Mouse (Mus musculus) hindbrain, embryonic 15.5 days (tissue): ENCODE measurements around the gene Pigq. TPM values are rescaled to one million over a fixed set of nuclear protein-coding genes. Genes with fewer than 3 reads are reported as not detected.

Experiments used
- ATAC-seq: fragments of 200-750 bp; cut with Nextera tagmentation; 2 replicates; pipeline ENCODE4 v1.8.0; 2017; ENCODE audit warnings: low read depth, moderate number of reproducible peaks, moderate TSS enrichment; ENCODE audit not compliant: low FRiP score
- H3K27ac ChIP-seq: fragments of 300-500 bp; sonication (generic); replicated peaks from 2 replicates; pipeline ENCODE4 v1.5.1; 2015; ENCODE audit warnings: mild to moderate bottlenecking, inconsistent platforms
- H3K27me3 ChIP-seq: fragments of 300-500 bp; sonication (generic); 2 replicates; pipeline ENCODE4 v1.6.1; 2015; ENCODE audit warnings: control low read depth, inconsistent platforms
- H3K36me3 ChIP-seq: fragments of 300-500 bp; sonication (generic); 2 replicates; pipeline ENCODE4 v1.6.1; 2015; ENCODE audit warnings: control low read depth, inconsistent platforms
- H3K4me1 ChIP-seq: fragments of 300-500 bp; sonication (generic); replicated peaks from 2 replicates; pipeline ENCODE4 v1.6.1; 2015; ENCODE audit warnings: control low read depth, inconsistent platforms
- H3K4me2 ChIP-seq: fragments of 300-500 bp; sonication (generic); 2 replicates; pipeline ENCODE4 v1.6.1; 2015; ENCODE audit warnings: moderate library complexity, mild to moderate bottlenecking, inconsistent platforms
- H3K4me3 ChIP-seq: fragments of 300-500 bp; sonication (generic); 2 replicates; pipeline ENCODE4 v1.5.1; 2015; ENCODE audit warnings: mild to moderate bottlenecking, inconsistent platforms
- H3K9ac ChIP-seq: fragments of 300-500 bp; sonication (generic); 2 replicates; pipeline ENCODE4 v1.6.1; 2015; ENCODE audit warnings: inconsistent platforms
- H3K9me3 ChIP-seq: fragments of 300-500 bp; sonication (generic); 2 replicates; pipeline ENCODE4 v1.6.1; 2016; ENCODE audit warnings: control low read depth, inconsistent platforms
- WGBS: fragments of 180-500 bp; shearing (Covaris S2); methylation state at CpG from one replicate; pipeline ENCODE4 v1.1.7; 2015; 5-methylcytosine and 5-hydroxymethylcytosine counted together
- polyA plus RNA-seq: library from polyadenylated mRNA; unstranded; fragments of >200 nt; fragmentation: Nextera tagmentation; extraction: Ambion mirVana; gene quantifications from 2 replicates; pipeline ENCODE4 v1.2.1, GENCODE M21; 2015

Gene Pigq
- polyA plus RNA-seq, 1 experiment from 2014 or later, result 77.2 TPM

- H3K27me3 ChIP-seq, result no peaks in the 10 kb centered on the region
- 94% methylated on average over 10 of the region's 10 CpGs for WGBS
- no peaks in the 10 kb centered on the region for H3K9me3 ChIP-seq
Observed at GRCm38 (mm10) chr17:25887467-25887866, 57.3 kb downstream of the Pigq start.

GRCm38 (mm10) chr17:25886806-25887205, 57.9 kb downstream of the Pigq start:
- H3K4me2 ChIP-seq, result no peak overlapping the region
- H3K9ac ChIP-seq, result no peak overlapping the region
- no peak for ATAC-seq
- no peaks in the 10 kb centered on the region for H3K9me3 ChIP-seq
- peaks cover 14% of the 10 kb centered on the region for H3K36me3 ChIP-seq
- no peak overlapping the region for H3K27ac ChIP-seq
- no peak overlapping the region for H3K4me3 ChIP-seq
- no peaks in the 10 kb centered on the region for H3K4me1 ChIP-seq
- H3K27me3 ChIP-seq, result no peaks in the 10 kb centered on the region

More at GRCm38 (mm10) chr17:25887467-25887866, 57.3 kb downstream of the Pigq start:
- Histone ChIP-seq H3K4me1 (no peaks in the 10 kb centered on the region), H3K9ac (no peak overlapping the region), H3K4me3 (no peak overlapping the region), H3K27ac (no peak overlapping the region), H3K36me3 (peaks cover 14% of the 10 kb centered on the region), H3K4me2 (no peak overlapping the region)
- ATAC-seq, result no peak

- H3K36me3 ChIP-seq, result peaks cover 14% of the 10 kb centered on the region
- WGBS, result 57% methylated on average over 4 of the region's 4 CpGs
- no peak for ATAC-seq
Observed at GRCm38 (mm10) chr17:25885636-25886035, 59.1 kb downstream of the Pigq start.

DNA sequence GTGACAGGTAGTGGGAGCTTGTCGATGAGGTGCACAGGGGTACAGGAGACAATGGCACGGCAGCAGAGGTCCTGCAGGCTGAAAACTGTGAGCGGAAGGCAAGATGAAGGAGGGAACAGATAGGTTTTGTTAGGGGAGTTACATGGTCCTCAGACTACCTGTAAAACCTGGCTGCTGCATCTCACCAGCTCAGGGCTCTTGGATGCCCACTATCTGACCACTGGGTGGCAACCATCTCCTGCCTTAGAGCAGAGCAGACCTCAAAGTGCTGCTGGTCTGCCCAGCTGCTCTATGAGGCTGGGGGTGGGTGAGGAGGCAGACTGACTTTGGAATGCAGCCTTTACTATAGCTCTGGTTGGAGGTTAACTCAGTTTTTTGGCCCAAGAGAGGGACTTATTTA, 60.9 kb downstream of the Pigq start:
- Histone ChIP-seq H3K4me1 (peaks cover 17% of the 10 kb centered on the region), H3K9me3 (no peaks in the 10 kb centered on the region), H3K36me3 (peaks cover 8% of the 10 kb centered on the region), H3K9ac (no peak overlapping the region), H3K4me2 (no peak overlapping the region), H3K4me3 (no peak overlapping the region), H3K27ac (no peak overlapping the region), H3K27me3 (no peaks in the 10 kb centered on the region)
- no peak for ATAC-seq
- 90% methylated on average over 3 of the region's 3 CpGs for WGBS

More at GRCm38 (mm10) chr17:25885636-25886035, 59.1 kb downstream of the Pigq start:
- Histone ChIP-seq H3K4me3 (no peak overlapping the region), H3K9me3 (no peaks in the 10 kb centered on the region), H3K4me2 (no peak overlapping the region), H3K27ac (no peak overlapping the region), H3K9ac (no peak overlapping the region), H3K4me1 (peaks cover 7% of the 10 kb centered on the region), H3K27me3 (no peaks in the 10 kb centered on the region)

DNA sequence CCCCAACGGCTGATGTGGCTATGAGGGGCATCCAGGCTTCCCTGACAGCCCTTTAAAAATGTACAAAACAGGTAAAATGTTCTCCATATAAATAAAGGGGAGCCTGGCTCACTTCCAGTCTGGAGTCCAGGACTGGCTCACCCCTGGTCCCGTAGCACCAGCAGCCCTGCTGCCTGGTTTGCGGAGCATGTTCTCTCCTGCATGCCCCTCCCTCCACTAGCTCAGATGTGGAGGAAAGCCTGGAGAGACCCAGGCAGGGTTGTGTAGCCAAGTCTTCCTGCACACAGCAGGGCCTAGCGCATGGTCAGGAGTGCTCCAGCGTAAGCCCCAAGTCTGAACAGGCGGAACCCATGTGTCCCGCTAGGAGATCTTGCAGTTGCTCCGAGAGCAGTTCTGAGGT, 61.5 kb downstream of the Pigq start:
- Histone ChIP-seq H3K27me3 (no peaks in the 10 kb centered on the region), H3K9me3 (no peaks in the 10 kb centered on the region), H3K4me2 (no peak overlapping the region), H3K27ac (no peak overlapping the region), H3K36me3 (peaks cover 8% of the 10 kb centered on the region), H3K4me1 (peaks cover 17% of the 10 kb centered on the region), H3K9ac (no peak overlapping the region), H3K4me3 (no peak overlapping the region)
- WGBS, result 82% methylated on average over 8 of the region's 8 CpGs
- ATAC-seq, result no peak

- Histone ChIP-seq H3K9ac (no peak overlapping the region), H3K9me3 (no peaks in the 10 kb centered on the region), H3K4me3 (no peak overlapping the region), H3K36me3 (peaks cover 11% of the 10 kb centered on the region), H3K4me2 (no peak overlapping the region), H3K27ac (no peak overlapping the region), H3K4me1 (peaks cover 23% of the 10 kb centered on the region), H3K27me3 (no peaks in the 10 kb centered on the region)
- 36% methylated on average over 5 of the region's 5 CpGs for WGBS
- no peak for ATAC-seq
Observed at GRCm38 (mm10) chr17:25882306-25882705, 62.4 kb downstream of the Pigq start.

DNA sequence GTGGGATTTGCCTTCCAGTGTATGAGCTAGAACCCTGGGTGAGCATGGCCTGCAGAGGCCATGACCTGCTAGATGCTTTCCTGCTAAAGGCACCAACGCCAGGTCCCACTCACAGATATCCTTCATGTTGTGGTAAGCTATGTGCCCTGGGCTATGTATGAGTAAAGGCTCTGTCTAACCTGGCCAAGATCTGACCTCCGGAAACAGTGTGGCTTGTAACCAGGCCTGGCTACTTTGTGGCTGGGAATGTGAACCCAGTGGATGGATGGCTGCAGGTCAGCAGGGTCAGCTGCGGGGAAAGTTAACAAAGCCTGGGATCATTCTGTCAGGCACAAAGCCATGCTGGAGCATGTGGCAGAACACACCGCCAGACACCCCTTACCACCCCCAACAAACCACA, 63.0 kb downstream of the Pigq start:
- ATAC-seq, result no peak
- Histone ChIP-seq H3K9me3 (no peaks in the 10 kb centered on the region), H3K4me1 (peaks cover 28% of the 10 kb centered on the region), H3K4me3 (no peak overlapping the region), H3K27ac (0 out of 2 replicates have a peak overlapping the region, but pooled peaks have one; percentile 18), H3K9ac (0 out of 2 replicates have a peak overlapping the region, but pooled peaks have one; percentile 13), H3K27me3 (no peaks in the 10 kb centered on the region), H3K4me2 (no peak overlapping the region), H3K36me3 (peaks cover 11% of the 10 kb centered on the region)
- WGBS, result 29% methylated on average over 4 of the region's 4 CpGs

GRCm38 (mm10) chr17:25880913-25881641, 63.7 kb downstream of the Pigq start:
- no peak overlapping the region for H3K4me3 ChIP-seq
- H3K9ac ChIP-seq, result 0 out of 2 replicates have a peak overlapping the region, but pooled peaks have one; percentile 13
- no peak for ATAC-seq
- H3K27me3 ChIP-seq, result no peaks in the 10 kb centered on the region
- no peaks in the 10 kb centered on the region for H3K9me3 ChIP-seq
- peaks cover 34% of the 10 kb centered on the region for H3K4me1 ChIP-seq
- no peak overlapping the region for H3K4me2 ChIP-seq
- 0 out of 2 replicates have a peak overlapping the region, but pooled peaks have one; percentile 18 for H3K27ac ChIP-seq
- H3K36me3 ChIP-seq, result peaks cover 11% of the 10 kb centered on the region
- WGBS, result 4% methylated on average over 5 of the region's 5 CpGs

DNA sequence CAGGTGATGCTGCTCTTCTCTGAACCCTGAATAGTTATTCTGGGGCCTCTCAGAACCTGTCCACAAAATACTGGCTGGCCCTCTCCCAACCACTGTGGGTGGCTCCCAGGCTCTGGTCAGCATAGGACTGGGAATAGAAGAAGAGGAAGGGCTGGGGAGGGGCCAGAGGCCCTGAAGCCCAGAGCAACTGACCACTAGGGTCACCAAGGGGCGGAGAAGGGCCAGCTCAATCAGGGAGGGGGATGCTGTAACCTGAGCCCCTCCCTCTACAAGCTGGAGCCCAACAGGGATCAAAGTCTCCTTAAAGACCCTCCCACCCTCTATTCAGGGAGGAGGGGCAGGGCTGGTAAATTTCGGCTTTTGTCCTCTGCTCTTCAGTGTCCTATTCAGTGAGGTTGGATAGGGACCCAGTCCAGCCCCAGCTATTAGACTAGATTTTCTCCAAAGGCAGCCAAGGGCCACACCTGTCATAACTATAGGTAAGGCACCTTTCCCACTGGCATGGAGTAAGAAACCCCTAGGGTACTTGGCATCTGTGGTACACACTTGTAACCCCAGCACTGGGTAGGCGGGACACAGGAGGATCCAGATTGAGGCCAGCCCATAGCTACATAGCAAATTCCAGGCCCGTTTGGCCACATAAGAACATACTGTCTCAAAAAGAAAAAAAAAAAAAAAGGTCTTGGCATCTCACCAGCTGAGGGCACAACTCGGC, 64.4 kb downstream of the Pigq start, which contains the start of gene Wfikkn1:
TSS of gene Wfikkn1 (minus strand) at position 663 of the 715 bp plus-strand sequence.
- Histone ChIP-seq H3K4me3 (no peak within 1 kb of the TSS), H3K9ac (0 out of 2 replicates have a peak within 1 kb of the TSS, but pooled peaks have one; percentile 13), H3K27me3 (no peaks in the 10 kb centered on the region), H3K4me1 (peaks cover 36% of the 10 kb centered on the region), H3K9me3 (no peaks in the 10 kb centered on the region), H3K27ac (0 out of 2 replicates have a peak within 1 kb of the TSS, but pooled peaks have one; percentile 18), H3K4me2 (no peak within 1 kb of the TSS), H3K36me3 (peaks cover 11% of the 10 kb centered on the region)
- 30% methylated on average over 5 of the region's 5 CpGs for WGBS
- no peak for ATAC-seq

DNA sequence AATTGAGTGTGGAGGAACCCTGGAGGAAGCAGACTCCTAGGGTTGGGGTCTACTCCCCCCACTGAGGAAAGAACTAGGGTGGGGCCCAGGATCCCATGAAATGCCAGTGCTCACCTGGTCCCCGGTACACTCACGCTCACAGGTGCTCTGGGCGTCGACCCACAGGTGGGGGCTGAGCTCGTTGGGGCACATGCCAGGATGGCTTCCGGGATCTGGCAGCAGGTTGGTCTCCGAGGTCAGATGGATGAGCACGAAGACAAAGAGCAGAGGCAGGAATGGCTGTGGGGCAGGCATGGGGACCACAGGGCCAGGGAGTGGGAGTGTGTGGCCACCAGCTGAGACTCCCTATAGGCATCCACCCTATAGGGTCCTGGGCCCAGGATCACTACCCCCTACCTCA, 65.0 kb downstream of the Pigq start:
- ATAC-seq, result no peak
- Histone ChIP-seq H3K36me3 (peaks cover 11% of the 10 kb centered on the region), H3K9ac (no peak overlapping the region), H3K27ac (no peak overlapping the region), H3K4me3 (no peak overlapping the region), H3K27me3 (no peaks in the 10 kb centered on the region), H3K4me1 (peaks cover 36% of the 10 kb centered on the region), H3K9me3 (no peaks in the 10 kb centered on the region), H3K4me2 (no peak overlapping the region)
- 61% methylated on average over 8 of the region's 8 CpGs for WGBS

GRCm38 (mm10) chr17:25879261-25879660, 65.5 kb downstream of the Pigq start:
- no peak overlapping the region for H3K4me2 ChIP-seq

GRCm38 (mm10) chr17:25878611-25879180, 66.0 kb downstream of the Pigq start:
- Histone ChIP-seq H3K27ac (no peak overlapping the region), H3K9ac (no peak overlapping the region), H3K9me3 (no peaks in the 10 kb centered on the region), H3K36me3 (peaks cover 9% of the 10 kb centered on the region), H3K4me1 (peaks cover 42% of the 10 kb centered on the region), H3K27me3 (no peaks in the 10 kb centered on the region), H3K4me3 (no peak overlapping the region), H3K4me2 (no peak overlapping the region)
- no peak for ATAC-seq
- 84% methylated on average over 19 of the region's 19 CpGs for WGBS

More at GRCm38 (mm10) chr17:25879261-25879660, 65.5 kb downstream of the Pigq start:
- no peaks in the 10 kb centered on the region for H3K27me3 ChIP-seq
- peaks cover 37% of the 10 kb centered on the region for H3K4me1 ChIP-seq
- no peak for ATAC-seq
- 45% methylated on average over 4 of the region's 4 CpGs for WGBS
- no peak overlapping the region for H3K4me3 ChIP-seq
- H3K9me3 ChIP-seq, result no peaks in the 10 kb centered on the region
- H3K9ac ChIP-seq, result no peak overlapping the region
- H3K36me3 ChIP-seq, result peaks cover 11% of the 10 kb centered on the region
- H3K27ac ChIP-seq, result no peak overlapping the region
